Mouse (Mus musculus) kidney, embryonic 14.5 days (tissue): ENCODE measurements around the gene Sim1. TPM values are rescaled to one million over a fixed set of nuclear protein-coding genes. Genes with fewer than 3 reads are reported as not detected.

ENCODE experiments used
- ATAC-seq: fragments of 200-750 bp; cut with Nextera tagmentation; 2 replicates; pipeline ENCODE4 v1.8.0; 2017; ENCODE audit warnings: moderate number of reproducible peaks, mild to moderate bottlenecking, moderate TSS enrichment, moderate library complexity; ENCODE audit not compliant: low FRiP score, low TSS enrichment
- H3K27ac ChIP-seq: fragments of 300-500 bp; sonication (generic); 2 replicates; pipeline ENCODE4 v1.5.1; 2014; ENCODE audit warnings: low read depth, mild to moderate bottlenecking, low read length, moderate library complexity, mixed read lengths
- H3K27me3 ChIP-seq: fragments of 300-500 bp; sonication (generic); 2 replicates; pipeline ENCODE4 v1.6.1; 2014; ENCODE audit warnings: mild to moderate bottlenecking, low read length; ENCODE audit not compliant: control insufficient read depth, insufficient read depth
- H3K36me3 ChIP-seq: fragments of 300-500 bp; sonication (generic); 2 replicates; pipeline ENCODE4 v1.6.1; 2014; ENCODE audit warnings: low read length, mixed read lengths; ENCODE audit not compliant: control insufficient read depth, insufficient read depth
- H3K4me1 ChIP-seq: fragments of 300-500 bp; sonication (generic); 2 replicates; pipeline ENCODE4 v1.6.1; 2014; ENCODE audit warnings: low read length, mixed read lengths; ENCODE audit not compliant: control insufficient read depth, insufficient read depth
- H3K4me2 ChIP-seq: fragments of 300-500 bp; sonication (generic); replicated peaks from 2 replicates; pipeline ENCODE4 v1.6.1; 2014; ENCODE audit warnings: low read depth, mild to moderate bottlenecking, low read length
- H3K4me3 ChIP-seq: fragments of 300-500 bp; sonication (generic); 2 replicates; pipeline ENCODE4 v1.5.1; 2014; ENCODE audit warnings: mild to moderate bottlenecking, low read length
- H3K9ac ChIP-seq: fragments of 300-500 bp; sonication (generic); 2 replicates; pipeline ENCODE4 v1.6.1; 2014; ENCODE audit warnings: low read depth, mild to moderate bottlenecking, low read length, moderate library complexity
- H3K9me3 ChIP-seq: fragments of 300-500 bp; sonication (generic); 2 replicates; pipeline ENCODE4 v1.6.1; 2016; ENCODE audit warnings: low read length; ENCODE audit not compliant: control insufficient read depth
- WGBS: fragments of 180-500 bp; shearing (Covaris S2); extraction: QIAGEN DNeasy Blood & Tissue Kit; methylation state at CpG from one replicate; pipeline ENCODE4 v1.1.7; 2014; 5-methylcytosine and 5-hydroxymethylcytosine counted together
- polyA plus RNA-seq: library from polyadenylated mRNA; unstranded; fragments of >200 nt; fragmentation: Nextera tagmentation; extraction: Ambion mirVana; gene quantifications from 2 replicates; pipeline ENCODE4 v1.2.1, GENCODE M21; 2014

The Sim1 gene
- polyA plus RNA-seq, 1 experiment from 2014 or later, result 17.1 TPM

- no peak for ATAC-seq
These were observed 1.7 kb upstream of the Sim1 start for GRCm38 (mm10) chr10:50892751-50893320.

GRCm38 (mm10) chr10:50893546-50893945 is 1.0 kb upstream of the Sim1 start:
- no peaks in the 10 kb centered on the region for H3K9me3 ChIP-seq
- peaks cover 71% of the 10 kb centered on the region for H3K27me3 ChIP-seq
- peak overlapping the region; percentile 69 for H3K4me2 ChIP-seq
- H3K4me3 ChIP-seq, result peak overlapping the region; percentile 52
- WGBS, result 4% methylated on average over 10 of the region's 10 CpGs
- no peaks in the 10 kb centered on the region for H3K36me3 ChIP-seq
- no peak for ATAC-seq
- H3K9ac ChIP-seq, result peak overlapping the region; percentile 63; the same call in 1 of the 2 replicates
- no peak overlapping the region for H3K27ac ChIP-seq
- H3K4me1 ChIP-seq, result 0 out of 2 replicates have a peak, but pooled peaks cover 3% of the 10 kb centered on the region

More at GRCm38 (mm10) chr10:50892751-50893320, 1.7 kb upstream of the Sim1 start:
- H3K4me3 ChIP-seq, result peak overlapping the region; percentile 52
- no peaks in the 10 kb centered on the region for H3K36me3 ChIP-seq
- no peak overlapping the region for H3K27ac ChIP-seq
- H3K4me1 ChIP-seq, result 0 out of 2 replicates have a peak, but pooled peaks cover 3% of the 10 kb centered on the region
- WGBS, result 2% methylated on average over 15 of the region's 15 CpGs
- peak overlapping the region; percentile 69 for H3K4me2 ChIP-seq
- peaks cover 64% of the 10 kb centered on the region for H3K27me3 ChIP-seq
- H3K9ac ChIP-seq, result peak overlapping the region; percentile 63; the same call in 1 of the 2 replicates
- H3K9me3 ChIP-seq, result no peaks in the 10 kb centered on the region

GRCm38 (mm10) chr10:50895091-50895790 is 687 bp downstream of the Sim1 start:
- Histone ChIP-seq H3K4me2 (peak overlapping the region; percentile 69), H3K4me1 (0 out of 2 replicates have a peak, but pooled peaks cover 3% of the 10 kb centered on the region), H3K4me3 (peak overlapping the region; percentile 52), H3K9me3 (no peaks in the 10 kb centered on the region), H3K27me3 (peaks cover 75% of the 10 kb centered on the region), H3K27ac (peak overlapping the region; percentile 82), H3K36me3 (no peaks in the 10 kb centered on the region), H3K9ac (peak overlapping the region; percentile 74)
- ATAC-seq, result peak; percentile 26; the same call in 1 of the 2 replicates
- WGBS, result under 1% methylated on average over 44 of the region's 44 CpGs

GRCm38 (mm10) chr10:50895881-50896766 is 1.6 kb downstream of the Sim1 start:
- peak overlapping the region; percentile 52 for H3K4me3 ChIP-seq
- 4% methylated on average over 21 of the region's 21 CpGs for WGBS
- no peak overlapping the region for H3K27ac ChIP-seq
- H3K9me3 ChIP-seq, result no peaks in the 10 kb centered on the region
- peaks cover 75% of the 10 kb centered on the region for H3K27me3 ChIP-seq
- H3K9ac ChIP-seq, result peak overlapping the region; percentile 74
- peak overlapping the region; percentile 69 for H3K4me2 ChIP-seq
- no peaks in the 10 kb centered on the region for H3K36me3 ChIP-seq
- H3K4me1 ChIP-seq, result 0 out of 2 replicates have a peak, but pooled peaks cover 3% of the 10 kb centered on the region
- ATAC-seq, result no peak

GRCm38 (mm10) chr10:50896767-50897390 is 2.3 kb downstream of the Sim1 start:
- ATAC-seq, result no peak
- no peaks in the 10 kb centered on the region for H3K9me3 ChIP-seq
- peak overlapping the region; percentile 69 for H3K4me2 ChIP-seq
- H3K4me1 ChIP-seq, result 0 out of 2 replicates have a peak, but pooled peaks cover 3% of the 10 kb centered on the region
- peak overlapping the region; percentile 52 for H3K4me3 ChIP-seq
- peaks cover 74% of the 10 kb centered on the region for H3K27me3 ChIP-seq
- H3K9ac ChIP-seq, result peak overlapping the region; percentile 74
- H3K27ac ChIP-seq, result 0 out of 2 replicates have a peak overlapping the region, but pooled peaks have one; percentile 38
- H3K36me3 ChIP-seq, result no peaks in the 10 kb centered on the region
- WGBS, result 7% methylated on average over 3 of the region's 3 CpGs

- Histone ChIP-seq H3K9me3 (no peaks in the 10 kb centered on the region), H3K9ac (peak overlapping the region; percentile 74), H3K4me3 (peak overlapping the region; percentile 52), H3K4me1 (0 out of 2 replicates have a peak, but pooled peaks cover 3% of the 10 kb centered on the region), H3K36me3 (no peaks in the 10 kb centered on the region), H3K27me3 (peaks cover 72% of the 10 kb centered on the region), H3K4me2 (peak overlapping the region; percentile 69), H3K27ac (peak overlapping the region; percentile 38; the same call in 1 of the 2 replicates)
- ATAC-seq, result no peak
- WGBS, result 1% methylated on average over 32 of the region's 32 CpGs
These were observed 3.2 kb downstream of the Sim1 start for GRCm38 (mm10) chr10:50897530-50898471.

- ATAC-seq, result no peak
- Histone ChIP-seq H3K4me3 (peak overlapping the region; percentile 52), H3K27me3 (peaks cover 70% of the 10 kb centered on the region)
These were observed 4.1 kb downstream of the Sim1 start for GRCm38 (mm10) chr10:50898621-50899020.

More at GRCm38 (mm10) chr10:50898621-50899020, 4.1 kb downstream of the Sim1 start:
- Histone ChIP-seq H3K36me3 (no peaks in the 10 kb centered on the region), H3K4me1 (0 out of 2 replicates have a peak, but pooled peaks cover 3% of the 10 kb centered on the region), H3K4me2 (peak overlapping the region; percentile 26; the same call in 1 of the 2 replicates), H3K9ac (0 out of 2 replicates have a peak overlapping the region, but pooled peaks have one; percentile 19), H3K27ac (no peak overlapping the region), H3K9me3 (no peaks in the 10 kb centered on the region)
- WGBS, result 9% methylated on average over 2 of the region's 2 CpGs
